Mouse (Mus musculus) hindbrain, embryonic 14.5 days (tissue): ENCODE data around the gene Neurl1a. TPM values are rescaled to one million over a fixed set of nuclear protein-coding genes. Genes with fewer than 3 reads are reported as not detected.

Experiments used
- ATAC-seq: fragments of 200-750 bp; cut with Nextera tagmentation; 2 replicates; pipeline ENCODE4 v1.8.0; 2017; ENCODE audit warnings: moderate number of reproducible peaks, mild to moderate bottlenecking, moderate TSS enrichment, moderate library complexity; ENCODE audit not compliant: low FRiP score
- DNase-seq: peaks from one replicate; pipeline ENCODE4 v3.0.0-alpha.2; 2015; ENCODE audit warnings: low spot score
- H3K27ac ChIP-seq: fragments of 300-500 bp; sonication (generic); 2 replicates; pipeline ENCODE4 v1.5.1; 2014; ENCODE audit warnings: mild to moderate bottlenecking, moderate library complexity
- H3K27me3 ChIP-seq: fragments of 300-500 bp; sonication (generic); 2 replicates; pipeline ENCODE4 v1.6.1; 2014; ENCODE audit warnings: mild to moderate bottlenecking, low read length, mixed read lengths; ENCODE audit not compliant: control insufficient read depth, insufficient read depth
- H3K36me3 ChIP-seq: fragments of 300-500 bp; sonication (generic); replicated peaks from 2 replicates; pipeline ENCODE4 v1.6.1; 2014; ENCODE audit not compliant: control insufficient read depth, insufficient read depth
- H3K4me1 ChIP-seq: fragments of 300-500 bp; sonication (generic); replicated peaks from 2 replicates; pipeline ENCODE4 v1.6.1; 2014; ENCODE audit warnings: antibody characterized with exemption, low read length, mixed read lengths; ENCODE audit not compliant: control insufficient read depth, insufficient read depth
- H3K4me2 ChIP-seq: fragments of 300-500 bp; sonication (generic); replicated peaks from 2 replicates; pipeline ENCODE4 v1.6.1; 2014; ENCODE audit warnings: mild to moderate bottlenecking, moderate library complexity
- H3K4me3 ChIP-seq: fragments of 300-500 bp; sonication (generic); replicated peaks from 2 replicates; pipeline ENCODE4 v1.5.1; 2014; ENCODE audit warnings: mild to moderate bottlenecking, low read length
- H3K9ac ChIP-seq: fragments of 300-500 bp; sonication (generic); 2 replicates; pipeline ENCODE4 v1.6.1; 2014
- H3K9me3 ChIP-seq: fragments of 300-500 bp; sonication (generic); 2 replicates; pipeline ENCODE4 v1.6.1; 2016; ENCODE audit warnings: low read length; ENCODE audit not compliant: control insufficient read depth
- WGBS: fragments of 180-500 bp; shearing (Covaris S2); extraction: QIAGEN DNeasy Blood & Tissue Kit; methylation state at CpG from one replicate; pipeline ENCODE4 v1.1.7; 2014; 5-methylcytosine and 5-hydroxymethylcytosine counted together
- polyA plus RNA-seq: library from polyadenylated mRNA; unstranded; fragments of >200 nt; fragmentation: Nextera tagmentation; extraction: Ambion mirVana; gene quantifications from 2 replicates; pipeline ENCODE4 v1.2.1, GENCODE M21; 2014

Neurl1a gene
- polyA plus RNA-seq, 1 experiment from 2014 or later = 15.1 TPM

DNA sequence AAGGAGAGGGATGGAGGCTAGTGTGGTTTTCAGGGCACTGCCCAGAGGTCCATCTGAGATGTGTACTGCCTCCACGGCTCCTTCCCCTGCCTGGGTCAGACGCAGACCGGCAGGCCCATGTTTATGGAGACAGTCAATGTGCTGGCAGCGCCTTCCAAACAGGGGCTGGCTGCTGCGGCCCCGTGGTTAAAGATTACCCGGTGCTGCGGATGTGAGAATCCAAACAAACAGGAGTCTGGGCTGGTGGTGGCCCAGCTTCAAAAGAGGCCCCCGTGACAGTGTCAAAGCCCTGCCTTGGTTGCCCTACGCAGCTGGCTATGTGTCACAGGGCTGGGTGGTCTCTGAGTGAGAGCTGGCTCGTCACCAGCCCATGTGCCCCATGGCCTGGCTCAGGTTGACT lies 69.2 kb downstream of the Neurl1a start:
- DNase-seq = no peak
- ATAC-seq = no peak
- Histone ChIP-seq H3K36me3 (no peaks in the 10 kb centered on the region), H3K4me1 (no peaks in the 10 kb centered on the region), H3K9ac (no peak overlapping the region), H3K4me3 (no peak overlapping the region), H3K4me2 (no peak overlapping the region), H3K27me3 (peaks cover 20% of the 10 kb centered on the region), H3K9me3 (no peaks in the 10 kb centered on the region), H3K27ac (no peak overlapping the region)
- WGBS = 37% methylated on average over 11 of the region's 11 CpGs

DNA sequence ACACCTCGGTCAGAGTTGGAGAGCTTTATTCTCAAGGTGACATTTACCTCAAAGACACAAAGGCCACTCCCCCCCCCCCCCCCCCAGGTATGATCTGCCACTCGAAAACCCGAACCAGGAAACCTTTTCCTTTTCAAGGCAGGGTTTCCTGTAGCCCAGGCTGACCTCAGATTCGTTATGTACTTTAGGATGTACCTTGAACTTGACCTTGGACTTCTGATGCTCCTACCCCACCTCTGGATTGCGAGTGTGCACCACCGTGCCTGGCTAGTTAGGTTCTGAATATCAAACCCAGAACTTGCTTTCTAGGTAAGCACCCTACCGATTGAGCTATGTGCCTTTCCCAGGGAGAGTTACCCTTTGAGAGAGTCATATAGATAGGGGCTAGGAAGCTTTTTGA lies 69.7 kb downstream of the Neurl1a start:
- ATAC-seq = no peak
- Histone ChIP-seq H3K36me3 (no peaks in the 10 kb centered on the region), H3K9ac (no peak overlapping the region), H3K4me3 (no peak overlapping the region), H3K9me3 (no peaks in the 10 kb centered on the region), H3K4me1 (no peaks in the 10 kb centered on the region), H3K27me3 (peaks cover 25% of the 10 kb centered on the region), H3K4me2 (no peak overlapping the region), H3K27ac (no peak overlapping the region)
- DNase-seq = no peak
- WGBS = 84% methylated on average over 7 of the region's 7 CpGs

DNA sequence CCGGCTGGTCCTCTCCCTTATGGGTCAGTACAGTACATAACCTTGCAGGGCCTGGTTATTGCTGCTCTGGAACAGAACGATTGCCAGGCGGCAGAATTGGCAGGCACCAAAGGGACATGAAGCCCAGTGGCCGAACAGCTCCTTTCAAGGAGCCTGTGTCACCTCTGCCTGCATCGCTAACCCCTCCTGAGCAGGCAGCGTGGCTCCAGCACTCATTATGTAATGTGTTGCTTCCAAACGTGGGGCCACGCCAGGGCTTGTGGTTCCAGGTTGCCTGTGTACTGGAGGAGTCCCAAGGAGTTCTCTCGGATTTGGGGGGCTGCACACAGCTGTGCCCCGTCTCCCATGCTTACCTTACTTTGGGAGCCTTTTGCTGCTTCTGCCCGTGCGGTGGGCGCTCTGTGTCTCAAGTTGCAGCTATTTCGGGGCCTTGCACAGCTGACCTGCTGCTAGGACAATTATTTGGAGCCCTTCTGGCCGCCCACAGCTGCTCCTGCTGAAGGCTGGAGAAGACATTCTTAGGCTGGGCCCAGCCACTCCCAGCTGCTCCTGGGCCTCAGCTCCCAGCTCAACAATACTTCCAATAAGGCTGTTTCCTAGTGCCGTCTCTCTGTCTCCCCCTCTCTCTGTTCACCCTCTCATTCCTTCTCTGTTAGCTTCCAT lies 70.4 kb downstream of the Neurl1a start:
- H3K9ac ChIP-seq = no peak overlapping the region

GRCm38 (mm10) chr19:47250931-47251330 lies 72.3 kb downstream of the Neurl1a start:
- H3K4me2 ChIP-seq = no peak overlapping the region
- no peaks in the 10 kb centered on the region for H3K36me3 ChIP-seq
- no peak overlapping the region for H3K27ac ChIP-seq
- H3K9ac ChIP-seq = no peak overlapping the region
- no peaks in the 10 kb centered on the region for H3K4me1 ChIP-seq
- ATAC-seq (no peak), DNase-seq (no peak)
- no peak overlapping the region for H3K4me3 ChIP-seq
- no peaks in the 10 kb centered on the region for H3K9me3 ChIP-seq
- WGBS = 41% methylated on average over 6 of the region's 6 CpGs
- peaks cover 43% of the 10 kb centered on the region for H3K27me3 ChIP-seq

More for the DNA sequence above, 70.4 kb downstream of the Neurl1a start:
- no peak for ATAC-seq
- Histone ChIP-seq H3K9me3 (no peaks in the 10 kb centered on the region), H3K4me3 (no peak overlapping the region), H3K4me2 (no peak overlapping the region), H3K36me3 (no peaks in the 10 kb centered on the region), H3K27ac (no peak overlapping the region), H3K4me1 (no peaks in the 10 kb centered on the region), H3K27me3 (peaks cover 33% of the 10 kb centered on the region)
- DNase-seq = no peak
- WGBS = 72% methylated on average over 16 of the region's 16 CpGs

DNA sequence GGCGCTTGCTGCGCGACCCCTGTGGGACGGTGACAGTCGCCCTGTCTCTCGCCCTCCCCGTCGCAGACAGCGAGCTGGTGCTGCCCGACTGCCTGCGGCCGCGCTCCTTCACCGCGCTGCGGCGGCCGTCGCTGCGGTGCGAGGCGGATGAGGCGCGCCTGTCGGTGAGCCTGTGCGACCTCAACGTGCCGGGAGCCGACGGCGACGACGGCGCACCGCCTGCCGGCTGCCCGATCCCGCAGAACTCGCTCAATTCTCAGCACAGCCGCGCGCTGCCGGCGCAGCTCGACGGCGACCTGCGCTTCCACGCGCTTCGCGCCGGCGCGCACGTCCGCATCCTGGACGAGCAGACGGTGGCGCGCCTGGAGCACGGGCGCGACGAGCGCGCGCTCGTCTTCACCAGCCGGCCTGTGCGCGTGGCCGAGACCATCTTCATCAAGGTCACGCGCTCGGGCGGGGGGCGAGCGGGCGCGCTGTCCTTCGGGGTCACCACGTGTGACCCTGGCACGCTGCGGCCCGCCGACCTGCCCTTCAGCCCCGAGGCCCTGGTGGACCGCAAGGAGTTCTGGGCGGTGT lies 74.5 kb downstream of the Neurl1a start:
- Histone ChIP-seq H3K9me3 (no peaks in the 10 kb centered on the region), H3K4me3 (peak overlapping the region; percentile 31), H3K4me1 (no peaks in the 10 kb centered on the region), H3K27me3 (peaks cover 43% of the 10 kb centered on the region), H3K36me3 (no peaks in the 10 kb centered on the region), H3K9ac (peak overlapping the region; percentile 16), H3K27ac (no peak overlapping the region), H3K4me2 (peak overlapping the region; percentile 49)
- DNase-seq (peak; percentile 45), ATAC-seq (no peak)
- WGBS = 4% methylated on average over 90 of the region's 90 CpGs

- no peak overlapping the region for H3K27ac ChIP-seq
- H3K4me3 ChIP-seq = no peak overlapping the region
- ATAC-seq = no peak
- H3K4me2 ChIP-seq = no peak overlapping the region
- H3K36me3 ChIP-seq = no peaks in the 10 kb centered on the region
- H3K4me1 ChIP-seq = no peaks in the 10 kb centered on the region
- 71% methylated on average over 2 of the region's 2 CpGs for WGBS
- no peak overlapping the region for H3K9ac ChIP-seq
- H3K9me3 ChIP-seq = no peaks in the 10 kb centered on the region
- peaks cover 43% of the 10 kb centered on the region for H3K27me3 ChIP-seq
- no peak for DNase-seq
These were observed 76.4 kb downstream of the Neurl1a start for GRCm38 (mm10) chr19:47255036-47255435.

- Histone ChIP-seq H3K9me3 (no peaks in the 10 kb centered on the region), H3K36me3 (no peaks in the 10 kb centered on the region), H3K4me2 (no peak overlapping the region), H3K9ac (no peak overlapping the region), H3K27ac (no peak overlapping the region), H3K27me3 (peaks cover 40% of the 10 kb centered on the region), H3K4me1 (no peaks in the 10 kb centered on the region), H3K4me3 (no peak overlapping the region)
- 84% methylated on average over 6 of the region's 6 CpGs for WGBS
- no peak for DNase-seq
- ATAC-seq = no peak
These were observed 77.3 kb downstream of the Neurl1a start for GRCm38 (mm10) chr19:47255919-47256318.

DNA sequence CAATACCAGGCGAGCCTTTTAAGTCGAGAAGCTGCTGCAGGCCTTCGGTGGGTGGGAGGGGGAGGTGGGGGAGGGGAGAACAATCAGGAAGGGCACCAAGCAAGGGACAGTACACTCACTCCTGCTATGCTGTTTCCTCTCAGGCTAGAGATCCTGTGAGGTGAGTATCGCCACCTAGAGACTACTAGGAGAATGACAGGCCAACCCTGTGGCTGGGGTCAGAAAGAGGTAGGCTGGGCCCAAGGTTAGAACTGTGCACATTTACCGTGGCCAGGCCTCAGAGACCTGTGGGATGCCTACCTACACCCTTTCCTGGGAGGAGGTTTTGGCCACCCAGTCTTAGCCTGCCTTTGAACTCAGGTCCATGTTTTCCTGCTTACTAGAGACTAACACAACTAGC lies 81.0 kb downstream of the Neurl1a start:
- ATAC-seq = 0 out of 2 replicates have a peak, but pooled peaks have one; percentile 18

GRCm38 (mm10) chr19:47261196-47261595 lies 82.6 kb downstream of the Neurl1a start:
- no peaks in the 10 kb centered on the region for H3K4me1 ChIP-seq
- no peaks in the 10 kb centered on the region for H3K27me3 ChIP-seq
- WGBS = 88% methylated on average over 8 of the region's 8 CpGs
- DNase-seq (no peak), ATAC-seq (no peak)
- H3K9ac ChIP-seq = no peak overlapping the region
- no peak overlapping the region for H3K27ac ChIP-seq
- no peaks in the 10 kb centered on the region for H3K36me3 ChIP-seq
- no peaks in the 10 kb centered on the region for H3K9me3 ChIP-seq
- no peak overlapping the region for H3K4me2 ChIP-seq
- no peak overlapping the region for H3K4me3 ChIP-seq

More for the DNA sequence above, 81.0 kb downstream of the Neurl1a start:
- peak; percentile 33 for DNase-seq
- H3K9me3 ChIP-seq = no peaks in the 10 kb centered on the region
- no peaks in the 10 kb centered on the region for H3K36me3 ChIP-seq
- peaks cover 5% of the 10 kb centered on the region; the same call in 1 of the 2 replicates for H3K27me3 ChIP-seq
- WGBS = 10% methylated on average over 5 of the region's 5 CpGs
- no peak overlapping the region for H3K27ac ChIP-seq
- no peak overlapping the region for H3K4me3 ChIP-seq
- H3K9ac ChIP-seq = no peak overlapping the region
- H3K4me2 ChIP-seq = no peak overlapping the region
- H3K4me1 ChIP-seq = no peaks in the 10 kb centered on the region
